Mouse (Mus musculus) heart, embryonic 11.5 days (tissue): ENCODE measurements around the gene Gm867. TPM values are rescaled to one million over a fixed set of nuclear protein-coding genes. Genes with fewer than 3 reads are reported as not detected.

Experiments used
- ATAC-seq: fragments of 200-750 bp; cut with Nextera tagmentation; replicated peaks from 2 replicates; pipeline ENCODE4 v1.8.0; 2017; ENCODE audit warnings: moderate library complexity; ENCODE audit not compliant: insufficient number of reproducible peaks, low FRiP score, low TSS enrichment
- H3K27ac ChIP-seq: fragments of 300-500 bp; sonication (generic); 2 replicates; pipeline ENCODE4 v1.5.1; 2014; ENCODE audit warnings: mild to moderate bottlenecking, low read depth, low read length
- H3K27me3 ChIP-seq: fragments of 300-500 bp; sonication (generic); 2 replicates; pipeline ENCODE4 v1.6.1; 2014; ENCODE audit warnings: mild to moderate bottlenecking, low read length, mixed read lengths; ENCODE audit not compliant: control insufficient read depth, insufficient read depth
- H3K36me3 ChIP-seq: fragments of 300-500 bp; sonication (generic); 2 replicates; pipeline ENCODE4 v1.6.1; 2014; ENCODE audit warnings: mild to moderate bottlenecking, low read length, moderate library complexity, mixed read lengths; ENCODE audit not compliant: control insufficient read depth, insufficient read depth
- H3K4me1 ChIP-seq: fragments of 300-500 bp; sonication (generic); 2 replicates; pipeline ENCODE4 v1.6.1; 2014; ENCODE audit warnings: low read length; ENCODE audit not compliant: control insufficient read depth, insufficient read depth
- H3K4me2 ChIP-seq: fragments of 300-500 bp; sonication (generic); 2 replicates; pipeline ENCODE4 v1.6.1; 2014; ENCODE audit warnings: mild to moderate bottlenecking, moderate library complexity
- H3K4me3 ChIP-seq: fragments of 300-500 bp; sonication (generic); 2 replicates; pipeline ENCODE4 v1.5.1; 2014; ENCODE audit warnings: low read depth, low read length
- H3K9ac ChIP-seq: fragments of 300-500 bp; sonication (generic); 2 replicates; pipeline ENCODE4 v1.6.1; 2014; ENCODE audit warnings: mild to moderate bottlenecking, low read depth, low read length, moderate library complexity
- H3K9me3 ChIP-seq: fragments of 300-500 bp; sonication (generic); replicated peaks from 2 replicates; pipeline ENCODE4 v1.6.1; 2016; ENCODE audit warnings: low read length; ENCODE audit not compliant: control insufficient read depth
- WGBS: fragments of 180-500 bp; shearing (Covaris S2); extraction: QIAGEN DNeasy Blood & Tissue Kit; methylation state at CpG from one replicate; pipeline ENCODE4 v1.1.7; 2014; ENCODE audit not compliant: insufficient replicate concordance; 5-methylcytosine and 5-hydroxymethylcytosine counted together
- polyA plus RNA-seq: library from polyadenylated mRNA; unstranded; fragments of >200 nt; fragmentation: Nextera tagmentation; extraction: Ambion mirVana; gene quantifications from 2 replicates; pipeline ENCODE4 v1.2.1, GENCODE M21; 2014

The Gm867 gene
- polyA plus RNA-seq, 1 experiment from 2014 or later = 2.8 TPM

- Histone ChIP-seq H3K9me3 (no peaks in the 10 kb centered on the region), H3K36me3 (peaks cover 24% of the 10 kb centered on the region), H3K27me3 (no peaks in the 10 kb centered on the region), H3K4me2 (no peak overlapping the region), H3K4me3 (no peak overlapping the region), H3K27ac (no peak overlapping the region), H3K9ac (no peak overlapping the region), H3K4me1 (peaks cover 26% of the 10 kb centered on the region)
- WGBS = 82% methylated on average over 8 of the region's 8 CpGs
- no peak for ATAC-seq
Observed at GRCm38 (mm10) chr10:75916840-75917239, 23.6 kb downstream of the Gm867 start.

- WGBS = 45% methylated on average over 7 of the region's 7 CpGs
- H3K27ac ChIP-seq = peak overlapping the region; percentile 35; the same call in 1 of the 2 replicates
- H3K4me1 ChIP-seq = peaks cover 26% of the 10 kb centered on the region
- H3K9me3 ChIP-seq = no peaks in the 10 kb centered on the region
- ATAC-seq = no peak
- H3K9ac ChIP-seq = no peak overlapping the region
- no peak overlapping the region for H3K4me2 ChIP-seq
- H3K4me3 ChIP-seq = no peak overlapping the region
- no peaks in the 10 kb centered on the region for H3K27me3 ChIP-seq
- peaks cover 33% of the 10 kb centered on the region for H3K36me3 ChIP-seq
Observed at GRCm38 (mm10) chr10:75915557-75915956, 24.9 kb downstream of the Gm867 start.

- ATAC-seq = no peak
- H3K4me1 ChIP-seq = peaks cover 19% of the 10 kb centered on the region
- H3K36me3 ChIP-seq = peaks cover 44% of the 10 kb centered on the region
- H3K9me3 ChIP-seq = no peaks in the 10 kb centered on the region
- H3K4me3 ChIP-seq = no peak overlapping the region
- H3K27ac ChIP-seq = no peak overlapping the region
- H3K4me2 ChIP-seq = no peak overlapping the region
- WGBS = 51% methylated on average over 6 of the region's 6 CpGs
- no peak overlapping the region for H3K9ac ChIP-seq
- no peaks in the 10 kb centered on the region for H3K27me3 ChIP-seq
Observed at GRCm38 (mm10) chr10:75913013-75913589, 27.4 kb downstream of the Gm867 start.

DNA sequence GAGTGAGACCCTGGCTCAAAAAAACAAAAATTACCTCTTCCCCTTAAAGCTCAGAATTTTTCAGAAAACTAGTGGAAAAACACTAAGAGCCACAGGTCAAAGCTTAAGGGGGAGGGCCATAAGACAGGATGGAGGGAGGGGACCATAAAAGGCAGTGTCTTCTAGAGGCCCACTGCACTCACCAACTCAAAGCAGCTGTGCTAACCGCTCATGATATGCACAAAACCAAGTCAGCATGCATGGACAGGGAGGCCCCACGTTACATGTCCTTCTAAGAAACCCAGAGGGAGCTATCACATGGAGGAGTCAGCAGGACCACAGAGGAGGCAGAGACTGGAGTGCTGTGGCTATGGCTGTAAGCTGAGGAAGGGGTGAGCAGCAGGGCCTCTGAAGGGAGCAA, 29.8 kb downstream of the Gm867 start:
- ATAC-seq = no peak
- Histone ChIP-seq H3K4me2 (no peak overlapping the region), H3K27me3 (no peaks in the 10 kb centered on the region), H3K4me1 (peaks cover 12% of the 10 kb centered on the region), H3K36me3 (peaks cover 51% of the 10 kb centered on the region), H3K9me3 (no peaks in the 10 kb centered on the region), H3K27ac (no peak overlapping the region), H3K4me3 (no peak overlapping the region), H3K9ac (no peak overlapping the region)
- WGBS = 90% methylated on average over 2 of the region's 2 CpGs

- Histone ChIP-seq H3K4me2 (no peak overlapping the region), H3K9me3 (no peaks in the 10 kb centered on the region), H3K27ac (no peak overlapping the region), H3K4me3 (no peak overlapping the region), H3K9ac (no peak overlapping the region), H3K4me1 (no peaks in the 10 kb centered on the region), H3K27me3 (no peaks in the 10 kb centered on the region), H3K36me3 (peaks cover 54% of the 10 kb centered on the region)
- ATAC-seq = no peak
- WGBS = 97% methylated on average over 4 of the region's 4 CpGs
Observed at GRCm38 (mm10) chr10:75906882-75907281, 33.6 kb downstream of the Gm867 start.

- Histone ChIP-seq H3K4me3 (no peak overlapping the region), H3K27me3 (no peaks in the 10 kb centered on the region), H3K36me3 (peaks cover 39% of the 10 kb centered on the region), H3K9ac (no peak overlapping the region), H3K4me2 (no peak overlapping the region), H3K4me1 (peaks cover 4% of the 10 kb centered on the region; the same call in 1 of the 2 replicates), H3K9me3 (no peaks in the 10 kb centered on the region), H3K27ac (no peak overlapping the region)
- no peak for ATAC-seq
- WGBS = 89% methylated on average over 5 of the region's 5 CpGs
Observed at GRCm38 (mm10) chr10:75904391-75904790, 36.1 kb downstream of the Gm867 start.

DNA sequence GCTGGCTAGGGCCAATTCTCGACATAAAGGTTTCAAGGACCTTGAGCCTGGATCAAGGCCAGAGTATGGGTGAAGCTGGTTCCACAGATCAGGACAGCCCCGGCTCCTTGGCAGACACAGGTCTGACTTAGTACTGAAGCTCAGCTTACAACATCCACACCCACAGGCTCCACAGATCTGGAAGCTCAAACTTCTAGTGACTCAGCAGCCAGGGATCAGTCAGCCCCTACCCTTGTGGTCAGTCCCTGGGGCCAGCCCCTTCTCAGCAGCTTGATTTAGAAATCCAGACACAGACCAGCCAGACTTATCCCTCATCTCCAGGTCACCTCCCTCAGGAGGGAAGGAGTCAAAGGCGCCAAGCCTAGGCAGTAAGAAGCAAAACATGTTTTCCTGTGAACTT, 41.6 kb downstream of the Gm867 start:
- Histone ChIP-seq H3K27ac (peak overlapping the region; percentile 4; the same call in 1 of the 2 replicates), H3K9ac (peak overlapping the region; percentile 29; the same call in 1 of the 2 replicates), H3K4me1 (peaks cover 16% of the 10 kb centered on the region; the same call in 1 of the 2 replicates), H3K4me2 (no peak overlapping the region), H3K4me3 (no peak overlapping the region), H3K36me3 (peaks cover 39% of the 10 kb centered on the region), H3K27me3 (no peaks in the 10 kb centered on the region), H3K9me3 (no peaks in the 10 kb centered on the region)
- no peak for ATAC-seq
- 48% methylated on average over 3 of the region's 3 CpGs for WGBS

DNA sequence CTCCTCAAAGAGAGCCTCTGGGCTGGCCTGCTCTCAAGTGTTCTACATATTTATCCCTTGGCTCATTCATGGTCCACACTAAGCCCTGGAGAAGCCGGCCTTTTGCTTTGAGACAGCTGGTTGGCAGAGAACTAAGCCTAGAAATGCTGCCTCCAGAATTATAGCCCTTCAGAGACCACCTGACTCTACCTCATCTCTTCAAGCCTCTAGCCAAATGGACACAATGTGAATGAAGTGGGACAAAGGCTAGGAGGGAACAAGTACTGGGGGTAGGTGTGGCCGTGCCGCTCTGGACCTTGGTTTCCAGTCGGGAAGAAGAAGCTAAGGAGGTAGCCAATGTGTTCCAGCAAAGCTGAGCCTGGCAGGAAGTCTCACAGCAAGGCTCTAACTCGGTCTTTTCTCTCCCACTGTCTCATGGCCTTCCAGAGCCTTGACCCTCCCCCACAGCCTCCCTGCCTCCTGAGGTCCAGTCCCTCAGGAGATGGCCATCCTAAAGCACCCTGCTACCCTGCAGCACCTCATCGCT, 42.4 kb downstream of the Gm867 start:
- peaks cover 33% of the 10 kb centered on the region for H3K36me3 ChIP-seq
- no peak overlapping the region for H3K9ac ChIP-seq
- 78% methylated on average over 6 of the region's 6 CpGs for WGBS
- ATAC-seq = no peak
- no peak overlapping the region for H3K4me2 ChIP-seq
- 0 out of 2 replicates have a peak overlapping the region, but pooled peaks have one; percentile 4 for H3K27ac ChIP-seq
- H3K4me3 ChIP-seq = no peak overlapping the region
- peaks cover 21% of the 10 kb centered on the region for H3K4me1 ChIP-seq
- H3K9me3 ChIP-seq = no peaks in the 10 kb centered on the region
- no peaks in the 10 kb centered on the region for H3K27me3 ChIP-seq

GRCm38 (mm10) chr10:75897373-75897772, 43.1 kb downstream of the Gm867 start:
- ATAC-seq = no peak
- 46% methylated on average over 6 of the region's 6 CpGs for WGBS
- H3K36me3 ChIP-seq = peaks cover 28% of the 10 kb centered on the region
- no peaks in the 10 kb centered on the region for H3K27me3 ChIP-seq
- H3K4me1 ChIP-seq = peaks cover 21% of the 10 kb centered on the region
- H3K9me3 ChIP-seq = no peaks in the 10 kb centered on the region
- H3K27ac ChIP-seq = no peak overlapping the region
- no peak overlapping the region for H3K9ac ChIP-seq
- no peak overlapping the region for H3K4me2 ChIP-seq
- H3K4me3 ChIP-seq = no peak overlapping the region
